Mouse (Mus musculus) right cerebral cortex, postnatal 10 days (tissue): Measurements from ENCODE around the gene Mpc1.
A peak's percentile ranks its signal among the peaks of the same experiment; 100 is the strongest.
"Not testable (repeated sequence)": the region's sequence is repeated elsewhere in the genome, so short reads cannot be mapped to it uniquely, and the experiment has no call there.

Experiments used
- DNase-seq, 2 experiments: peaks; one replicate each; pipeline ENCODE4 v3.0.0; 2021; ENCODE audit warnings: low spot score in 2 of 2

Gene Mpc1

DNA sequence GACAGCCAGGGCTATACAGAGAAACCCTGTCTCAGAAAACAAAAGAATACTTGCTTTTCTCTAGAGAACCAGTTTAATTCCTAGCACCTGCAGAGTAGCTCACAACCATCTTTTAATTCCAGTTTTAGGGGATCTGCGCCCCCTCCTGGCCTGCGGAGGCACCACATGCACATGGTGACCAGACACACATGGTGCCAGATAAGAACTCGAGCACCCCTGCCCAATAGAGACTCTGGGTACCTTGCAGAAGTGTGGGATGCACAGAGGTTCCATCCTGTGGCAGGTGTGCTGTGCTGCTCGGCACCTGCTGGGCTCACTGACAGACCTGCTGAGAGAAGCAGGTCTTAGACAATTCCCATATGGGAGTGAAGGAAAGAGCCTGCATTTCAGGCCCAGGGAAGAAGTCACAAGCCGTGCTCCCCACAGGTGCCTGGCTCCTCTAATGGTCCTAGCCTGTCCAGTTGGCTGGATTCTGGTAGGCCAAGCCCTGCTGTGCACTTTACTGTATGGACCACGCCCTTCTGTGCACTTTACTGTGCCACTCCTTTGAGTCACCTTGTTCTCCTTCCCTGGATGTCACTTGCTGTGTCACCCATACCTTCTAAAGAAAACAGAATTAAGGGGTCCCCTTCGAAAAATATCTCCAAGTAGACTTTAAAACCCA lies 45.9 kb downstream of the Mpc1 start:
- no peak for DNase-seq

DNA sequence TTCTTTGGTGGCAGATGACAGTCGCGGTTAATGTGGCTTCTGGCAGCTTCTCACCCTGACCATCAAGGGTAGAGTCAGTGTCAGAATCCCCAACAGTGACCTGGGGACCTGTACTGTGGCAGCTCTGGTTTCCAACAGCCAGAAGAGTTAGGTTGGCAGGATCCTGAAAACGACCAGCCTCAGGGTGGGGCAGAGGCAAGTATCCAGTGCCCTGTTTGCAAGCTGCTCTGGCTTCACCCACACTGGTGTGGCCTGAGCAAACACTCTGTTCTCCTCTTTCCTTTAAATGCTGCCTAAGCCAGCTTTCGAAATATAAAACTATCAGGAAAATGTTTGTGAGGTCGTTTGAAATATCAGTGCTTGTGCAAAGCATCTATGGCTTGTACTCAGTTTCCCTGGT lies 47.9 kb downstream of the Mpc1 start:
- no peak for DNase-seq

DNA sequence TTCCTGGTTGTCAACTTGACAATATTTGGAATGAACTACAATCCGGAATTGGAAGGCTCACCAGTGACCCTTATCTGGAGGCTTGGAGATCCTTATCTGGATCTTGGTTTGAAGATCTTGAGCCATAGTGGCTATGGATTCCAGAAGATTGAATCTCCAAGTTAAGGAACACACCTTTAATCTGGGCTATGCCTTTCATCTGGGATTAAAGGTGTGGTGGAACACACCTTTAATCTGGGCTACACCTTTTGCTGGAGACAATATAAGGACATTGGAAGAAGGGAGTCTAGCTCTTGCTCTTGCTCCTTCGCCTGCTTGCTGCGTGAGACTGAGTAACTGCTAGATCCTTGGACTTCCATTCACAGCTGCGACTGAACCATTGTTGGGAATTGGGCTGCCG lies 54.5 kb downstream of the Mpc1 start, which contains the start of gene Prr18:
Prr18 (plus strand) TSS at position 301 of the 400 bp plus-strand sequence.
- not testable (repeated sequence) for DNase-seq

DNA sequence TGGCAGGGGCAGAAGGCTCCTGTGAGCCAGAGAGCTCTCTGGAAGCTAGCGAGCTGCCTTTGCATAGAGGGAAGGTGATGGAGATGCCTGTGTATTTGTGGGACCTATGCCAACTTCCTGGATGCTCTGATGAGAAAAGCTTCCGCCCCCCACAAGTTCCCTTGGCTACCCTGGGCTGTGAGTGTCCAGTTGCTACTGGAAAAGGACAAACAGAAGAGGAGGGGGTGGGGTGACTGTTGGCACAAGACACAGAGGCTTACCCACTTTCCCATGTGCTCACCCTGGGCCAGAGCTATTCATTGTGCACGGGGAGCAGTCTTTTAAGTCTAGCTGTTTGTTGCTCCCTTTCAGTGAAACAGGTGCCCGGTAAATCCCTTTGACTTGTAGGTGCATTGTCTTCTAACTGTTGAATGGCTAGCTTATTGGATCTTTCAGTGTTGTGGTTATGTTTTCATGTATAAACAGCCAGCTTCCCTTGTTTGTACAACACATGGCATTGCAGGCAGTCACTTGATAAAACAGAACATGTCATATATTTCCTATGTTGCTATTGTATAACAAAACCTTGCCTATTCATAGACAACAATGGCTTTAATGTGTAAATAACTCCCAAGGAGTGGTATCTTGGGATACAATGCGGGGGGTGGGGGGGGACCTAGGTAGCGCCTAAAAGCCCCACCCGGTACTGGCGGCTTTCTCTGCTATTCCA lies 57.1 kb downstream of the Mpc1 start:
- peak; percentile 54 to 62 for DNase-seq

DNA sequence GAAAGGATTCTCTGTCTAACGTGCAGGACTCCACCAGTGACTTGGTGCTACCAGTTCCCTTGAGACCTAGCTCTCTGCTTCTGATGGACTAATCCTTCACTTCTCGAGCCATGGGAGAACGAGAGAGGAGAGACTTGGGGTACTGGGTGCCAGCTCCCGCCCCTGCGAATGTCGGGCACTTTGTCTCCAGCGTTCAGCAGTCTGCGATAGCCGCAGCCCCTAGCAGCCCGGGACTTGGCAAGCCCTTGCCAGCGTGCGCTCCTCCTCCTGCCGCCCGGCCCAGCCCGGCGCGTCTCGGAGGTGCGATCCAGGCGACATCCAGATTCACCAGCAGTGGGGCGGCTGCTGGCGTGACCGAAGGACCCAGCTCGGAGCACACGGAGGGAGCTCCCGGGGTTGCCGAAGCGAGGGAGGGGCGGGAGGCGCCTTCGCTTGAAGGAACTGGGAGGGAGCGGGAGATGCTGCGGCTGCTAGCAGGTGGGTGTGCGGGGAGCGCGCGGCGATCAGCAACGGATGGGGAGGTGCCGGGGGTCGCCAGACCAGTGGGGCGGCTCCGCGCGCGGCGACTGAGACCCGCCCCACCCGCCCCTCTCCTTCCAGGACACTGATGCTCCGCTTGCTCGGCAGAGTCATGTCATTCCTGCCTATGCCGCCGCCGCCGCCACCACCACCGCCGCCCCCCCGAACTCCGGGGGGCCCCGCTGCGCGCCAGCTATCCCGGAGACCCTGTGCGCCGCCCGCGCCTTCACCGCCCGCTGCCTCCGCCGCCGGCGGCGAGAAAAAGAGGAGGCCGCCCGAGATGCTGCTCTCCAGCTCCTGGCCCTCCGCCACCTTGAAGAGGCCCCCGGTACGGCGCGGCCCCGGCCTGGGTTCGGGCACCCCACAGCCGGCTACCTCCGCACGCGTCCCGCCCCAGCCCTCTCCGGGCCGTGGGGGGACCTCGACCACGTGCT lies 58.0 kb downstream of the Mpc1 start:
- peak; percentile 67 to 75 for DNase-seq

DNA sequence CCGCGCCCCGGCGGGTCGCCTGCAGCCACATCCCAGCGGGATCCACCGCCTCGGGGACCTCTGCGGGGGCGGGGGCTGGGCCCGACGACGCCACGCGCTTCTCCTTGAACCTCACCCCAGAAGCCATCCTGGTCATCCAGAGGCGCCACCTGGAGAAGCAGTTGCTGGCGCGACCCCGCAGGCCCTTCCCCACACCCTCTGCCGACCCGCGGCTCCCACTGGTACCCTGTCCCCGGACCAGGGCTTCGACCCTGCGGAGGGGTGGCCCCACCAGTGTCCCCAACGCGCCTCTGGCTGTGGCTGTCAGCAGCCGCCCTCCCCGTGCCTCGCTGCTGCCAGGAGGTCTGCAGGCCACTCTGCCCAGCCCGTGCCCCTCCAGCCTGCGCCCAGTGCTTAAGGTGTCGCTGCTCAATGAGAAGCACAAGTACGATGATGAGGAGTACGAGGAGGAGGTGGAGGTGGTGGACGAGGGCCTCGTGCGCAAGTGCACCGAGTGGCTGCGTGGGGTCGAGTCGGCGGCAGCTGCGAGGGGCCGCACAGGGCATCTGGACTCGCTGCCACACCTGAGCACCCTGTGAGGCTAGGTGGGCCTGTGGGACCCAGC lies 58.8 kb downstream of the Mpc1 start:
- DNase-seq, result peak in 1 of 2 experiments; percentile 37

DNA sequence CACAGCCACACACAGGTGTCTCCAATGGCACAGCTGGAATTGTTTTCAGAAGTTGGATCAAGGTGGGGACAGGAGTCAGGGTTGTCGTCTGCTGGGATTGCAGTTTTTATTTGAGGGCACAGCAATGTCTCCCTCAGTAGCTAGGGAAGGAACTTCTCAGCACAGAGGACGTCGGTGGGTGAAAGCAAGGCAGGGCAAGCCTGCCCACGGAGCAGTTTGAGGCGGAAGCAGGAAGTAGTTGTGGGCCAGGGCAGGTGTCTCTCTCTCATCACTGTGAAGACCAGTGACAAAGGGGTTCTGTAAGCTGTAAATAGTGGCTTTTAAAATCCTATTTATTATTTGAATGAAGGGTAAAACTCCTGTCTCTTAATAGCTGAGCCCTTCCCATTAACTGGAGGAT lies 60.0 kb downstream of the Mpc1 start:
- no peak for DNase-seq

DNA sequence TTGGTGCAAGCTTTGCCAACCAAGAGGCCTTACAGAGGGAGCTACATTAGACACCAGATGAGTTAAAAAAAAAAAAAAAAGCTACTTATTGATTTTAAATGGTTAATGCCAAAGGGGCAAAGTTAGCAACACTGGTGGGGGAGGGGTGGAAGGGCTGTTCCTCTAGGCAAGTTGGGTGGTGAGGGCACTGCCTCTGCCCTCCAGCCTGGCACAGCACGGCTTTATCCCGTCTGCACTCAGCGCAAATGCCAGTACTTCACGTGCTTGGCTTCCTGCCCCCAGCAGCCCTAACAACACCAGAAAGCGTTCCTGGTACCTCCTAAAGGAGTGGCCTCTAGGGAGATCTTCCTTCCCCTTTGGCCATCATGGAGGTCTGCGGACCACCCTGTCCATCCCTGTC lies 60.7 kb downstream of the Mpc1 start:
- peak in 1 of 2 experiments; percentile 42 for DNase-seq
